22 mouse cellular contexts compared by ENCODE assay signal in the genomic region with DNA sequence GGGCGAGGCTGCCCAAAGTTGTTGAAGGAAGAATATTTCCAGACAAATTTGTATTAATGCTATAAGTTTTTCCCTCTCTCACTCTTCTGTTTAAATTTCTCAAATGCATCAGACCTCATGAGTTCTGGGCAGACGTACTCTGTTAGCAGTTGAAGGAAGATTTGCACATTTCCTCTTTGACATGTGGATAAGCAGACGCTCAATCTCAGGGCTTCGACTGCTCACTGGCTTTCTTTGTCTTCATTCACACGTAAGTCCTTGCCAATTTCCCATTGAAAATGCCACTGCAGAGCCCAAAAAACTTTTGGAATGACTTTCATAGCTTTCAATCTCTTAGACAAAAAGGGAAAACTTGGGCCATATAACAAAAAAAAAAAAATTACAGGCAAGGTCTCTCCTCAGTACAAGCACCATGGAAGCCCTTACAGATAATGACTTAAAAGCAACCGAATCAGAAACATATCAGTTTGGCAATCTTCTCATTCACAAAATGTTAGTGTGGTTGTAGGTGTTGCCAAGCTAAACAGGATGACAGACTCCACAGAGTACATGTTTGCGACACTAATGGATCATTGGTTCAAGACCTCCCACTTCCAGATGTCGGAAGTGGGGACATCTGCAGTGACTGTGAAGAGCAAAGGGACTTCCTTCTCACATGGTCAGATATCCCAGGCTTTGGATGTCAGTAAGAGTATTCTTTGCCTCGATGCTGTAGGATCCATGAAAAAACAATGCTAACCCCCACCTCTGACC.
A peak's percentile ranks its signal among the peaks of the same experiment; 100 is the strongest.
DNase-seq lines count a peak whose midpoint lies in the region; ATAC-seq and TF ChIP-seq lines count a peak whose summit lies in the region.
"Had no signal": no experiment of that assay in that cellular context is flagged by ENCODE, and none has a peak within 500 bp of the region (broad histone marks: within the 10 kb centered on the region; RNA-seq: fewer than 3 reads in every experiment).

No protein-coding gene starts in this region.

- TF ChIP-seq CTCF in brain, embryonic 14.5 days (IDR thresholded peaks at IDR 0.05; ENCODE audit: borderline replicate concordance, extremely low read depth, insufficient read depth, insufficient read length), result no peak

- intact Hi-C loops in heart, postnatal 10 days (cut with DNase I), result no loop called here

- peak; percentile 49; the same call in 1 of the 2 replicates for ATAC-seq in forebrain, embryonic 16.5 days
- ATAC-seq in lung, embryonic 15.5 days (ENCODE audit: borderline replicate concordance, extremely low read depth, low FRiP score, low TSS enrichment), result peak; percentile 82
- ATAC-seq: forebrain, embryonic 15.5 days; hindbrain, embryonic 16.5 days; inflammation-experienced regulatory T-cells, adult 6 months had no signal

- no peak for TF ChIP-seq POLR2A in brain, embryonic 14.5 days (IDR thresholded peaks at IDR 0.05; ENCODE audit: borderline replicate concordance, extremely low read depth, insufficient read depth, insufficient read length, poor library complexity, severe bottlenecking)

- no peak overlapping the region for H3K9ac ChIP-seq in forebrain, embryonic 16.5 days (replicated peaks; ENCODE audit: low read depth, low read length)
- no peak overlapping the region for H3K9ac ChIP-seq in lung, embryonic 15.5 days
- H3K9ac ChIP-seq: embryonic facial prominence, embryonic 15.5 days; forebrain, embryonic 15.5 days; heart, embryonic 13.5 days; hindbrain, embryonic 12.5 days had no signal

- H3K4me2 ChIP-seq in forebrain, embryonic 16.5 days (ENCODE audit: low read length), result no peak overlapping the region
- no peak overlapping the region for H3K4me2 ChIP-seq in lung, embryonic 15.5 days
- H3K4me2 ChIP-seq: embryonic facial prominence, embryonic 15.5 days; forebrain, embryonic 15.5 days; heart, embryonic 13.5 days; hindbrain, embryonic 12.5 days had no signal

- no peak overlapping the region for H3K27ac ChIP-seq in forebrain, embryonic 16.5 days (ENCODE audit: low read length)
- H3K27ac ChIP-seq in forebrain, embryonic 10.5 days, result no peak overlapping the region
- H3K27ac ChIP-seq in lung, embryonic 15.5 days, result peak overlapping the region; percentile 15
- H3K27ac ChIP-seq: embryonic facial prominence, embryonic 15.5 days; forebrain, embryonic 15.5 days; heart, embryonic 13.5 days; hindbrain, embryonic 12.5 days had no signal

- H3K4me1 ChIP-seq in forebrain, embryonic 16.5 days (replicated peaks; ENCODE audit: control insufficient read depth, insufficient read depth, low read length), result no peaks in the 10 kb centered on the region
- H3K4me1 ChIP-seq in forebrain, embryonic 10.5 days, result no peaks in the 10 kb centered on the region
- no peaks in the 10 kb centered on the region; the same call in 1 of the 2 replicates for H3K4me1 ChIP-seq in lung, embryonic 15.5 days
- H3K4me1 ChIP-seq: embryonic facial prominence, embryonic 15.5 days; forebrain, embryonic 15.5 days; hindbrain, embryonic 12.5 days had no signal

- H3K4me3 ChIP-seq in forebrain, embryonic 16.5 days (replicated peaks; ENCODE audit: low read length), result no peak overlapping the region
- H3K4me3 ChIP-seq in forebrain, embryonic 10.5 days, result no peak overlapping the region
- no peak overlapping the region for H3K4me3 ChIP-seq in lung, embryonic 15.5 days
- H3K4me3 ChIP-seq: embryonic facial prominence, embryonic 15.5 days; erythroblast, embryonic 14.5 days; forebrain, embryonic 15.5 days; heart, embryonic 13.5 days; hindbrain, embryonic 12.5 days had no signal

- H3K36me3 ChIP-seq in forebrain, embryonic 16.5 days (ENCODE audit: control insufficient read depth, insufficient read depth), result no peaks in the 10 kb centered on the region
- H3K36me3 ChIP-seq in forebrain, embryonic 10.5 days (replicated peaks), result no peaks in the 10 kb centered on the region
- H3K36me3 ChIP-seq in lung, embryonic 15.5 days, result no peaks in the 10 kb centered on the region
- H3K36me3 ChIP-seq: embryonic facial prominence, embryonic 15.5 days; forebrain, embryonic 15.5 days; heart, embryonic 13.5 days; hindbrain, embryonic 12.5 days had no signal

- DNase-seq in forebrain, embryonic 10.5 days (ENCODE audit: extremely low spot score, low spot score), result no peak
- DNase-seq in lung, postnatal 4 days, result no peak
- peak; percentile 34 for DNase-seq in brain, embryonic 14.5 days (ENCODE audit: low read depth)
- peak; percentile 3 for DNase-seq in lung, postnatal 36 days
- DNase-seq in heart, postnatal 10 days, result no peak
- DNase-seq: adrenal gland, postnatal 14 days; cerebellum, adult 11 months; cerebellum, adult 8-10 months; cerebellum, postnatal 14 days; embryo, embryonic 11 days; gastrocnemius, postnatal 36 days; heart, adult 11 months; heart, postnatal 4 days had no signal

- H3K9me3 ChIP-seq in forebrain, embryonic 16.5 days (ENCODE audit: control insufficient read depth, low read length), result no peaks in the 10 kb centered on the region
- H3K9me3 ChIP-seq in forebrain, embryonic 10.5 days, result no peaks in the 10 kb centered on the region
- no peaks in the 10 kb centered on the region for H3K9me3 ChIP-seq in lung, embryonic 15.5 days
- H3K9me3 ChIP-seq: embryonic facial prominence, embryonic 15.5 days; forebrain, embryonic 15.5 days; heart, embryonic 13.5 days; hindbrain, embryonic 12.5 days had no signal

- WGBS in forebrain, embryonic 16.5 days, result 68% methylated on average over 9 of the region's 9 CpGs
- WGBS in forebrain, embryonic 10.5 days, result 82% methylated on average over 9 of the region's 9 CpGs
- 41% methylated on average over 9 of the region's 9 CpGs for WGBS in lung, embryonic 15.5 days

- no peaks in the 10 kb centered on the region for H3K27me3 ChIP-seq in forebrain, embryonic 16.5 days (replicated peaks; ENCODE audit: control insufficient read depth, insufficient read depth, low read length)
- H3K27me3 ChIP-seq in forebrain, embryonic 10.5 days (ENCODE audit: poor library complexity, severe bottlenecking), result no peaks in the 10 kb centered on the region; the same call in 1 of the 2 replicates
- no peaks in the 10 kb centered on the region for H3K27me3 ChIP-seq in lung, embryonic 15.5 days
- H3K27me3 ChIP-seq: embryonic facial prominence, embryonic 15.5 days; forebrain, embryonic 15.5 days; heart, embryonic 13.5 days; hindbrain, embryonic 12.5 days had no signal

Comparison
In these comparisons a context has a peak if more than half of its experiments do, and no peak if none do; other contexts are left out.
1. DNase-seq: peak in brain, embryonic 14.5 days (single experiment) and lung, postnatal 36 days (single experiment); none in forebrain, embryonic 10.5 days (single experiment), lung, postnatal 4 days (0 of 2) and heart, postnatal 10 days (0 of 2).